Mouse (Mus musculus) cerebellum, postnatal 14 days (tissue): Measurements from ENCODE around the gene Susd4.

Experiments used
- DNase-seq, 2 experiments: peaks; one replicate each; pipeline ENCODE4 v3.0.0; 2021; ENCODE audit warnings: mixed read lengths in 2 of 2

Gene Susd4

GRCm38 (mm10) chr1:182763716-182764461 lies at the start of gene Susd4:
Gene Susd4, plus strand, starts transcription at chr1:182763860.
- peak; percentile 85 for DNase-seq

GRCm38 (mm10) chr1:182714236-182714935 lies 49.3 kb upstream of the Susd4 start:
- DNase-seq, result no peak

GRCm38 (mm10) chr1:182727541-182727940 lies 36.1 kb upstream of the Susd4 start:
- DNase-seq, result no peak

GRCm38 (mm10) chr1:182729002-182729401 lies 34.7 kb upstream of the Susd4 start:
- DNase-seq, result no peak

GRCm38 (mm10) chr1:182732695-182733094 lies 31.0 kb upstream of the Susd4 start:
- no peak for DNase-seq

GRCm38 (mm10) chr1:182735891-182736290 lies 27.8 kb upstream of the Susd4 start:
- no peak for DNase-seq

- no peak for DNase-seq
Measured at GRCm38 (mm10) chr1:182747081-182747480, 16.6 kb upstream of the Susd4 start.

GRCm38 (mm10) chr1:182747834-182748233 lies 15.8 kb upstream of the Susd4 start:
- no peak for DNase-seq

- DNase-seq, result peak in 1 of 2 experiments; percentile 26
Measured at GRCm38 (mm10) chr1:182749080-182749479, 14.6 kb upstream of the Susd4 start, which contains the start of gene Ccdc185. Gene Ccdc185, minus strand, starts transcription at chr1:182749180.

GRCm38 (mm10) chr1:182751301-182751700 lies 12.4 kb upstream of the Susd4 start:
- DNase-seq, result no peak

GRCm38 (mm10) chr1:182753694-182754093 lies 10.0 kb upstream of the Susd4 start:
- no peak for DNase-seq

- DNase-seq, result no peak
Measured at GRCm38 (mm10) chr1:182754865-182755264, 8.8 kb upstream of the Susd4 start.

GRCm38 (mm10) chr1:182758783-182759182 lies 4.9 kb upstream of the Susd4 start:
- no peak for DNase-seq

GRCm38 (mm10) chr1:182763191-182763715 lies 407 bp upstream of the Susd4 start:
- DNase-seq, result no peak

GRCm38 (mm10) chr1:182764541-182765281 lies 1.1 kb downstream of the Susd4 start:
- peak; percentile 24 to 37 for DNase-seq

- DNase-seq, result no peak
Measured at GRCm38 (mm10) chr1:182775576-182775975, 11.9 kb downstream of the Susd4 start.

- DNase-seq, result peak; percentile 41 to 59
Measured at GRCm38 (mm10) chr1:182776749-182777410, 13.2 kb downstream of the Susd4 start.

GRCm38 (mm10) chr1:182778225-182778624 lies 14.6 kb downstream of the Susd4 start:
- no peak for DNase-seq

- DNase-seq, result no peak
Measured at GRCm38 (mm10) chr1:182779024-182779520, 15.4 kb downstream of the Susd4 start.

- DNase-seq, result peak; percentile 40 to 48
Measured at GRCm38 (mm10) chr1:182783774-182784173, 20.1 kb downstream of the Susd4 start.

GRCm38 (mm10) chr1:182784784-182785183 lies 21.1 kb downstream of the Susd4 start:
- no peak for DNase-seq

GRCm38 (mm10) chr1:182785504-182785903 lies 21.8 kb downstream of the Susd4 start:
- no peak for DNase-seq
